Mouse (Mus musculus): ENCODE measurements around the gene Ndrg2.

Gene Ndrg2

DNA sequence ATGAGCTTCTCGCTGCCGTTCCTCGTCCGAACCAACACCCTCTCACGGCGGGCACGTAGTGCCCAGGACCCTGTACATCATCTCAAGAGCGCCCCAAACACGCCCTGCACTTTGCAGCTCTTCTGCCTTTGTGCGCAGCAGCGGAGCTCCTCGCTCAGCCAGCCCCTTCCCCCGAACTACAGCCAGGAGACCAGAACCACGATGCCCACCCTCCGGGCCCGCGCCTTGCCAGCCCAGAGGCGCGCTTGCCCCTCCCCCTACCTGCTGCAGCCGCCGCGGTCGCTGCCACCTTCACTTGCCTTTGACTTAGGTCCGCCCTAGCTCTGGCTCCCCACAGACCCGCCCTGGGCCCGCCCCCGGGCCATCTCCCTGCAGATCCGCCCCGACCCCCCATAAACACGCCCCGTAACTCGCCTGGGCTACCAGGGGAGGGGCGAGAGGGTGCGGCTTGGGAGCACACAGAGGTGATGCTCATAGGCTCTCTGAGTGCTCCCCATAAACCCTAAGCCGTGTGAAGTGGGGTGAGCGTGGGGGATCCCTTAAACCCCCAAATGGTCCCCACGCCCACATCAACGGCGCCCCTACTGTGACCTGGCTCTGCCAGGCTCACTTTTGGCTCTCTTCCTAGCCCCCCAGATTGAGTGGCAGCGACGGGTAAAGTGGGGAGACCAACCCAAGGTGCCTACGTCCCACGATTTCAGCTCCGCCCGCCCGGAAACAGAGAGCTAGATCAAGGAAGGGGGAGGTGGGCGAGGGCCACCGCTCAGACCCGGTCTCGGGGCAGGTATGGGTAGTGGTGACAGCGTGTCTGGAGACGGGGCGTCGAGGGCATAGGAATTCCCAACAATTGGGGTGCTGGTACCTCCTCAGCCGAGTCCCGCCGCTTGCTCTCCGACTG, 647 bp downstream of the Ndrg2 start:
- peak; percentile 43 to 64 for DNase-seq (ENCODE audit: low spot score in 2 of 2)

DNA sequence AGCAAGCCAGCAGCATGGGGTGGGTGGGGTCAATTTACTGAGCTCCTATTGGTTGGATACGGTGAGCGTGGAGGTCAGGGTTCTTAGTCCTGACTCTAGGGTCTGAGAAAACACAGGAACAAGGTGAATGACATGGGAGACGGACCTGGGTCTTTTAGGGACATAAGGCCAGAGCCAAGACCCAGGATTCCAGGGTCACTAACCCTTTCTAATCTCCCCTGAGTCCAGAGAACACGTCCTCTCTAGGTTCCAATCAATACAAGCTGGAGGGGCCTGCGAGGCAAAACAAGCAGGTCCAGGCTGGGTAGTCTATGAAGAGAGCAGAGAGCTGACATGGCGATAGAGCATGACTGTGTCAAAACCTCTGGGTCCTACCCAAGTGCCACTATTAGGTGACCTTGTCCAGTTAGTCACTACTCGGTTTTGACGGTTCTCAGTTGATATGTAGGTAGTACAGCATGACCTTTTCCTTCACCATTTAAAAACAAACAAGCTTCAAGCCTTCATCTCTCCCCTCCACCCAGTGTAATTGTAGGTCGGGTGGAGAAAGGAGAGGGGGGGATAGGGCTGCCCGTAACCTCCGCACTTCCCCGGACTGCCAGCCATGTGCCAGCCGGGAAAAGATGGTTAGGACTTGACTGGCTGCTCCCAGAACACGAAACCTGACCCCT, 1.4 kb downstream of the Ndrg2 start:
- DNase-seq (ENCODE audit: low spot score in 2 of 2) = no peak

DNA sequence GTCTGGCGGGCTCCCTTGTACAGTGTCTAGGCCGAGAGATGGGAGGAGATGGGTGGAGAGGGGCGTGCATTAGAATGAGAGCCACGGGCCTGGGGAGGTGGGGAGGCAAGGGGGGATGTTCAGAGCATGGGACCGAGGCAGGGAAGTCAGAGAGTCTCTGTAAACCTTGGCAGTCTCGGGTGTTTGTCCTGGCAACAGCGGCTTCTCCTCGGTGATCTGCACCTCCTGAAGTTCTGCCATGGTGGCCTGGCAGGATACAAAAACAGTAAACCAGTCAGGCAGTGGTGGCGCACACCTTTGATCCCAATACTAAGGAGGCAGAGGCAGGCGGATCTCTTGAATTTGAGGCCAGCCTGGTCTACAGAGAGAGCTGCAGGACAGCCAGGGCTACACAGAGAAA, 2.7 kb downstream of the Ndrg2 start:
- no peak for DNase-seq (ENCODE audit: low spot score in 2 of 2)

DNA sequence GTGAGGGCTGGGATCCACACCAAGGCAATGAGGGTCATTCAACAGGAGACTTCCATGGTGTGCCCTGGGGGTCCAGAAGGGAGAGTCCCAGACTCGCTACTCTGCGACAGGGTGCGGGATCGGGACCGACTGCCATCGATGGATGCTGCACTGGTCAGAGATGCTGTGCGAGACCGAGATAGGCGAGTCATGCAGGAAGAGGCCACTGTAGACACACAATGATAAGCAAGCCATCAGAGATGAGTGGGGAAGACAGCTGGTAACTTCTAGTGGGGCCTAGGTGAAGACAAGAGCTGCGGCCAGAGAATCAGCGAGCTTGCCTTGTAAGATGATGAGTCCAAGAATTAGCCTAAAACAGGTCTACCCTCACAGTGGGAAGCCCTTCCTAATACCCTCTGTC, 7.9 kb downstream of the Ndrg2 start:
- no peak for DNase-seq (ENCODE audit: low spot score in 2 of 2)

DNA sequence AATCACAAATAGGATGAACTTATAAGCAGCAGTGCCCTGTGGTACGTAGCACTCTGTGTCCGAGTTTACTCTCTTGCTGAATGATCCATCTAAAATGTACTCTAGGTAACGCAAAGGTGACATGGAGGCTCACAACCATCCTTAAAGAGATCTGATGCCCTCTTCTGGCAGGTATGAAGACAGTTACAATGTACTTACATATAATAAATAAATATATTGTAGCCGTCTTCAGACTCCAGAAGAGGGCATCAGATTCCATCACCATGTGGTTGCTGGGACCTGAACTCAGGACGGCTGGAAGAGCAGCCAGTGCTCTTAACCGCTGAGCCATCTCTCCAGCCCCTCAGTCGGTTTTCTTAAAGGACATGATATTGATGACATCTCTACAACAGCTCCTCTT, 9.3 kb downstream of the Ndrg2 start:
- no peak for DNase-seq (ENCODE audit: low spot score in 2 of 2)

DNA sequence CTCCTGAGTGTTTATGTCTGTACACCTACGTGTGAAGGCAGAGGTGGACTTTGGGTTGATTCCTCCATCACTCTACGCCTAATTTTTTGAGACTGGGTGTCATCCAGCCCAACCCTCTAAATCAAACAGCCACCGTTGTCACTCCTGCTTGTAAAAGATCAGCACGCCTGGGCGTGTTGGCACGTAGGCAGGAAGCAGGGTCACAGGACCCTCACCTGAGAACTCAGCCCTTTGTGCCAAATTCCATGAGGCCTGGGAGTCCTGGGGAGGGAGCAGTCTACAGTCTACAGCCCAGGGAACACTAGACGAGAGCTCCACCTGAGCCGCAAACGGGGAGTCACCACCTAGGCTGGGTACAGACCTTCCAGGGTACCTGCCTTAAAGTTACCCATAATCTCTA, 10.2 kb downstream of the Ndrg2 start:
- no peak for DNase-seq (ENCODE audit: low spot score in 2 of 2)

DNA sequence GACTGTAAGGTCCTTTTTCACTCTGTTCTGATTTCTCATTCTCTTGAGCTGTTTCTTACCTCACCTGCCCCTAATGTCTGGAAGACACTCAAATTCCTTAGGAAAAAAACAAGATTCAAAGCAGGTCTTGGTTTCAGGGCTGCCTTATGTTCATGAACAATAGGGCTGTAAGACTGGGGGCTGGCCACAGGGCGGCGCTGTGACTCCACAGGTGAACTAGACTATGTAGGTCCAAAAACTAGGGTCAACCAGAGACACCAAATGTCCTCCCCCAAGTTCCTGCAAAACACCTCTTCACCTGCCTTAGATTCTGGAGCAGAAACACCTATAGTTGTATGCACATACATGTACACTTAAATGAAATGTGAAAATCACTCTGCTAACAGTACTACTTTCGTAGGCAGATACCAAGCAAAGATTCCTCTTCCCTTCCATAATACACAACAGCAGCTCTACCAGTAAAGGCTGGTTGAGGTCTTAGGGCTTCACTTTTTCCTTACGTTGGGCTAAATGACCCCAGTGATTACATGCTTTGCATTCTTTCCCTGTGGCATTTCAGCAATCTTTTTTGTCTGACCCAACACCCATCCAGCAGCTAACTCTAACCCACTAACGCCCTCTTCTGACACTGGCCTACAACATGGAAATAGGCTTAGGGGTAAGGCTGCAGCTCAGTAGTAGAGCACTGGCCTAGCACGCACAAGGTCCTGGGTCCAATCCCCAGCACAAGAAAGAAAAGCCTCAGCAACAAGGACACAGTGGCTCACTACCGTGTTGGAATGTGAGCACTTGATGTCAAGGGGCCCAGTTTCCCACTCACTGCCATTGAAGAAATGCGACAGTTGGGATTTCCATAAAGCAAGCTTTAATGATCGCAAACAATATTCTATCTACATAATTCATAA, 10.9 kb downstream of the Ndrg2 start:
- peak; percentile 50 to 71 for DNase-seq (ENCODE audit: low spot score in 2 of 2)

DNA sequence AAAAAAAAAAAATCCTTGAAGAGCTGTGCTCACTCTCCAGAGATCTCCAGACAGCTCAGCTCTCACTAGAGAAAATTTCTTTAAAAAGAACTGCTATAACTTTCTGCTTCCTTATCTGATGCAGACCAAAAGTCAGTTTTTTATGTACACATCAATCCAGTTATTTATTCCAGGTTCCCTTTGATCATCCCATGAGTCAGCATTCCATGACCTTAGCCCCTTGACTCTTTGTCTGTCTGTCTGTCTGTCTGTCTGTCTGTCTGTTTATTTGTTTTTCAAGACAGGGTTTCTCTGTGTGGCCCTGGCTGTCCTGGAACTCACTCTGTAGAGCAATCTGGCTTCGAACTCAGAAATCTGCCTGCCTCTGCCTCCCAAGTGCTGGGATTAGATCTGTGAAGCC, 14.6 kb downstream of the Ndrg2 start:
- no peak for DNase-seq (ENCODE audit: low spot score in 2 of 2)

DNA sequence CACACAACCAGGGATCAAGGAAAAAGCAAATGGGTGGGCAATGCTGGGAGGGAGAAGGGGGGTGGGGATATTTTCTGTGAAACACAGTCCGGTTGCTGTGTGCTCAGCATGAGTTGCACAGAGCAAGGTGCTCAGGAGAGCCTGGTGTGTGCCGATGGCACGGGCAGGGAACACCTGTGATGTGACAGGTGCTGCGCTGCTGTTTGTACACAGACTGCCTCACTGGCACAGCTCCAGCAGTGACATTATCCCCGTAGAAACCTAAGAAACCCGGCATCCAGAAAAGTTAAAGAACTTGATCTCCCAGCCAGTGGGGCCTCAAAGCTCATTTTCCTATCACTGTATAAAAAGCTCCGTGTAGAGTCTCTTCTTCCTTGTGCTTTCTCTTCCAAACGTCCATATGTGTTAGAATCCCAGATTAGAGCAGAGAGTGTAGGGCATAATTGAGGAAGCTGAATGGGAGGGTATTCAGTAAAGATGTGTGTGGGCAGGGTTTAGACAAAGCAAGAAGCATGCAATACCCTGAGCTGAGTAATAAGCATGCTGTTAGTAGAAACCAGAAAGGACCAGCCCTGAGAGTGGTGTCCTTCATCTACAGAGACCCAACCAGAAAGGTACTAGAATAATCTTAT, 17.3 kb downstream of the Ndrg2 start:
- no peak for DNase-seq (ENCODE audit: low spot score in 2 of 2)

DNA sequence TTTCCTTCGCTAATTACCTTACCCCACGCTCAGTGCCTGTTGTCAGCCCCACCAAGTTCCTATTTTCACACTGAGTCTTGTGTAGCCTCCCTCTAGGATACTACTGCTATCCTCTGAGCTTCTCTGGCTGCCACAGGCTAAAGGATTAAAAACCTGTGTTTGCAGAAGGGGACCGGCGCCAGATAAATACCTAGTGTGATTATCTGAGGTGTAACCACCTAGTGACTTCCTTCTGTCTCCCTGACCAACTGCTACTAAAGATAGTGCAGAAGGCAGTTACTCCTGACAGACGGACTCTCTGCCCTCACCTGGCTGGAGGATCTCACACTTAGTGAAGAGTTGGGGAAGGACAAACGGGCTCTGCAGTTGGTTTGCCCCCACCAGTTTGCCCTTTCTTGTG, 17.9 kb downstream of the Ndrg2 start:
- DNase-seq (ENCODE audit: low spot score in 2 of 2) = no peak

DNA sequence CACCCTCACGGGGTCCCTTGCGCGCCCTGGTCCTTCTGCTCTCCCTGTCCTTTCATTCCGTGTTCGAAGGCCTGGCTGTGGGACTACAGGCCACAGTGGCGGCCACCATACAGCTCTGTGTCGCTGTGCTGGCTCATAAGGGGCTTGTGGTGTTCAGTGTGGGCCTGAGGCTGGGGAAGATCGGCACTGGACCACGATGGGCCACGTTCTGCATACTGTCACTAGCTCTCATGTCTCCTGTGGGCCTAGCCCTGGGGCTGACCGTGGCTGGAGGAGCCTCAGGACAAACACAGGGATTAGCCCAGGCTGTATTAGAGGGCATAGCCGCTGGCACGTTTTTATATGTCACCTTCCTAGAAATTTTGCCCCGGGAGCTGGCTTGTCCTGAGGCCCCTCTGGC, 18.9 kb downstream of the Ndrg2 start:
- DNase-seq (ENCODE audit: low spot score in 2 of 2) = no peak

DNA sequence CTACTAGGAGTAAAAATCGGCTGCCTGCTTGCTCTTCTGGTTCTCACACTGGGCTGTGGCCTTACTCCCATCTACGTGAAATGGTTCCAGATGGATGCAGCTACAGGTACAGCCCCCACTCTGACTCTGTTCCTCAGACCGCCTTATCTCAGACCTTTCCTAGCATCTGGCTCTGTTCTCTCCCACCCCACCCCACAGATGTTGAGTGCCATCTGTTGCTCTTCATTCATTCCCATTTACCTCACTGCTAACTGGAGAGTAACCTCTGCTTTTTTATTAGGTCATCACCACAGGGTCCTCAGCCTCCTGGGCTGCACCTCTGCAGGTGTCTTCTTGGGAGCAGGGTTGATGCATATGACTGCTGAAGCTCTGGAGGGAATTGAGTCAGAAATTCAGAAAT, 20.1 kb downstream of the Ndrg2 start:
- no peak for DNase-seq (ENCODE audit: low spot score in 2 of 2)

DNA sequence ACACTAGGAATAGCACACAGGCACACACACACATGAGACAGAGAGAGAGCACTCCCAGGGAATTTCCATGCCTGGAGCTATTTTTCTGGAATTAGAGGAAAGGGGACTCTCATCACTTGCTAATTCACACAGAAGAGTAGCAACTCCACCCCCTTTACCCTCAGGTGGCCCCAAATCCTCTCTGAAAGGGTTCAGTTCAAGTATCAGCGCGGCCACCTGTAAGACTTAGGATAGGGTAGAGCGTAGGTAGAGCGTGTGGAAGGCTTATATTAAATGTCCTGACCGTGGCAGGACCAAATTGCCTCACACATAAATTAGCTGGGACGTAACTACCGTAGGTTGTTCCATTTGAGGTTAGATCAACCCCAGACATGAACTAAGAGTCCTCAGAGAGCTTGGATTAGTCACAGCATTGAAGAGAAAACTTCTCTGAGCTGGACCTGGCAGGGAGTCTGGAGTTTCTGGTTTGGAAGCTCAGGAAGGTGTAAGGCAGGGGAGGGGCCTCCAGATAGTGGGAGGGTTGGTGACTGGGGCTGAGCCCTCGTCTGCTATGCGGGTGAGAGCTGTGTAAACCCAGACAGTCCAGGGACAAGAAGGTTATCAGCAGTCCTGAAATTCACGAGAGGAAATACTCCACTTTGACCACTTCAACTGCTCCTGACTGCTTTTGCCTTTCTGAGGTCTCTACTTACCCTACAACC, 20.7 kb downstream of the Ndrg2 start:
- DNase-seq (ENCODE audit: low spot score in 2 of 2) = no peak

DNA sequence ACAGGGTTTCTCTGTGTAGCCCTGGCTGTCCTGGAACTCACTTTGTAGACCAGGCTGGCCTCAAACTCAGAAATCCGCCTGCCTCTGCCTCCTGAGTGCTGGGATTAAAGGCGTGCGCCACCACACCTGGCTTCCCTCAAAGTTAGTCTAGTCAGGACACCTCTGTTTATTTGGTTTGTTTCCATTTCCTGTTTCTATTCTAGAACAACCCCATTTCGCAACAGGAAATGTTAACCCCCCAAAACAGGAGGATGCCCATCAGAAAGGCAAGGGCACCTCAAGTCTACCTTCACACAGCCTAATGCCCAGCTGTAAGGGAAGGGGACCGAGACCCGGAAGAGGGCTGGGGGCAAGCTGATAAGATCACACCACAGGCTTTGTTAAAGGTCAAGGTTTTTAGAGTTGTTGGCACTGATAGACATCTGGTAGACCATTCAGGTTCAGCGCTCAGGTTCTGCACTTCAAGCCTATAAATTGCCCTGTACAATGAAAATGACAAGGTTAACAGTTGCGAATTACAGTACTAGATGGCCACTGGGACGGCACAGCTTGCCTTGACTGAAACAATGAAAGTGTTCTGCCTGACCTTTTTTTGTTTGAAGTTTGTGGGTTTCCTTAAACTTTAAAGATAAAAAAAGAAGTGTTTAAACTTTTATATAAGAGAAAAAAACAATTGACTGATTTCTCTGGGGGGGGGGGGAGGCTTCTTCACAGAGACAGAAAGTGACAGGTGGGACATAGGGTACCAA, 21.6 kb downstream of the Ndrg2 start, which contains the start of gene Slc39a2:
TSS of gene Slc39a2 (plus strand) at position 699 of the 749 bp plus-strand sequence.
- peak in 1 of 2 experiments; percentile 4 for DNase-seq (ENCODE audit: low spot score in 2 of 2)

DNA sequence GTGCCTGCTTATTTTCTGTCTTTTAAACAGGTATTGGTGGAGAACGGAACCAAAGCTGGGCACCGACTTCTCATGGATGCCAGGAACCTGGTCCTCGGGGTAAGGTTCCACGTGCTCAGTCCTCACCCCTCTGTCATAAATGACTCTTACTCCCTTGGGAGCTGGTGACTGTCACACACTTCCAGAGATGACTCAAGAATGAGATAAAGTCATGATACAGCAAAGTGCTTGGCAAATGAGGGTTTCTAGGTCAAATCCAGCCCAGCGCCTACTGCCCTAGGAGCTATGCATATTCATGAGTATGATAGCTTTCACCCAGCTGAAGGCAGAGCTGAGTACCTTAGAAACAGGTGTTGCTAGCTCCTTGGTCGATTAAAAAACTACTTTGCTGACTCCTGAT, 24.1 kb downstream of the Ndrg2 start:
- DNase-seq (ENCODE audit: low spot score in 2 of 2) = no peak

DNA sequence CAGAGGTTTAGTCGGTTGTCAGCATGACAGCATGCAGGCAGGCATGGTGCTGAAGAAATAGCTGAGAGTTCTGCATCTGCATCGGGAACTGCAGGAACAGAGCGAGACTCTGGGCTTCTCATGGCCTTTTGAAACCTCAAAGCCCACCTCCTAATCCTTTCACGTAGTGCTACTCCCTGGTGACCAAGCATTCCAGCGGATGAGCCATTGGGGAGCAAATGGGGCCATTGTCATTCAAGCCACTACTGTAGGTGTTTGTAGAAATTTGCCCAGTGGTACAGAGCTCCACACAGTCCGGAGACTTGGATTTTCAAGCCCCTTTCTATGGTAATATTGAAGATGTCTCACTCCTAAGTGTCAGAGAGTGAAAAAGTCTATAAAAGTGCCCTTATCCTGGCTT, 27.9 kb downstream of the Ndrg2 start:
- no peak for DNase-seq (ENCODE audit: low spot score in 2 of 2)

DNA sequence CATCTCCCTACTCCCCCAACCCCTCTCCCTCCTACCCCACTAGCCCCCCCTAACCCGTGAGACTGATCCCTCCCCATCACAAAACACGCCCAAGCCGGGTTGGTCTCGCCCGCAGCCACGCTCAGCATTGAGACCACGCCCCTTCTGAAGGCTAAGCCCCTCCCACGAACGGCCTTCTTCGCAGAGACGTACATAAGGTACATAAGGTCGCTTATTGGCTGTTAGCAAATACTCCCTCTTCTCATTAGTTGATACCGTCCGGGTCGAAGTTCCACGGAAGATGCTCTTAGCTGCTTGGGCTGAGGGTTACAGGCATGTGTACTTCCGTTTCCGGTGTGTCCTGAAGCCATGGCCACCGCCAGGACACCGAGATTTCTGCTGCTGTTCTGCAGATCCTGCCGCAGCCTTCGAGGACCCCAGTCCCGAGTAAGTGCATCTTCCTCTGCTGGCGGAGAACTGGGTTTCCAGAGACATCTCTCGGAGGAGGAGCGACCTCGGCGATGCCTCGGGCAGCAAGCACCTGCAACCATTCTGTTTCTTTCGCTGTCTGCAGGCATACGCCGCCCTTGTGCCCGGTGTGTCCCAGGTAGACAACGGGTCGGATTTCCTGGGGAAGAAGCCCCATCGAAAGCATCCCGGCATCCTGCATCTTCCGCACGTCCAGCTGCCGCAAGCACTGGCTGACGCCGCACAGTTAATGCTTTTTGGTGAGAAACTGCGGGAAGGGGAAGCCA, 29.2 kb downstream of the Ndrg2 start, which contains the start of gene Mettl17:
TSS of gene Mettl17 (plus strand) at position 245 of the 734 bp plus-strand sequence.
- peak; percentile 95 to 96 for DNase-seq (ENCODE audit: low spot score in 2 of 2)

DNA sequence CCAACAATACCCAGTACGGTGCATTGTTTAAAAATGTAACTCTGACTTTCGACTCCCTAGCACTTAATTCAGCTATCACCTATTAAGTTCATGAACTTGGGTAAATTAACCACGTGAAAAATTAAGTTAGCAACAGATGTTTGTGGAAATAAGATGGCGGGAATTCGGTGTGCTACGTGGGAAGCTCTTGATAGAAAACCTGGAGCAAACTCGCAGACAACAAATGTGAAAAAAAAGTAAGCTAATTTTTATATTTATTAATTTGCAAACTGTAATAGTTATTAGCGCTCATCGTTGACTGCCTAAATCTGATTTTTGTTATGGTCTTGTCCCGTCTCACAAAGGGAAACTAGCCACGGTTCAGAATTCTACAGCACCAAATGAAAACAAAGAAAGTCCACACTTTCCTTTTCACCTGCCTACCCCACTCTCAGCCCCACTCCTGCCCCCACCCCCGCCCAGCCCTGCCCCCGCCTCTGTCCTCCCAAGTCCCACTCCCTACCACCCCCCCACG, 29.9 kb downstream of the Ndrg2 start:
- no peak for DNase-seq (ENCODE audit: low spot score in 2 of 2)

DNA sequence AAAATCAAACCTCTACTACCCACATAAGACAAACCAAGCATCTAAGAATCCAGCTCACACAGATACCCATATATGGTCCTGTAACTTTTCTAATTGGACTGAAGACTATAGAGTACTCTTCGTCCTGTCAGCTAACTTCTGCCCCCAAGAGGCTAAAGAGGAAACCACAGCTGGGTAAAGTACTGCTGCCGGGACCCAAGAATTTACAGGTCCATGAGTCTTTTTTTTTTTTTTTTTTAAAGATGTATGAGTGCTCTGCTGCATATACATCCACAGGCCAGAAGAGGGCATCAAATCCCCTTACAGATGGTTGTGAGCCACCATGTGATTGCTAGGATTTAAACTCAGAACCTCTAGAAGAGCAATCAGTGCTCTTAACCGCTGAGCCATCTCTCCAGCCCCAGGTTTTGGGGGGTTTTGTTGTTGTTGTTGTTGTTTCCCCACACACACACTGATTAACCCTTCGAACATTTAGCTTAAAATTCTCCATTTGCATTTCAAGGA, 30.4 kb downstream of the Ndrg2 start:
- peak; percentile 84 to 90 for DNase-seq (ENCODE audit: low spot score in 2 of 2)
